8 mouse cellular contexts compared by ENCODE assay signal in the genomic region with DNA sequence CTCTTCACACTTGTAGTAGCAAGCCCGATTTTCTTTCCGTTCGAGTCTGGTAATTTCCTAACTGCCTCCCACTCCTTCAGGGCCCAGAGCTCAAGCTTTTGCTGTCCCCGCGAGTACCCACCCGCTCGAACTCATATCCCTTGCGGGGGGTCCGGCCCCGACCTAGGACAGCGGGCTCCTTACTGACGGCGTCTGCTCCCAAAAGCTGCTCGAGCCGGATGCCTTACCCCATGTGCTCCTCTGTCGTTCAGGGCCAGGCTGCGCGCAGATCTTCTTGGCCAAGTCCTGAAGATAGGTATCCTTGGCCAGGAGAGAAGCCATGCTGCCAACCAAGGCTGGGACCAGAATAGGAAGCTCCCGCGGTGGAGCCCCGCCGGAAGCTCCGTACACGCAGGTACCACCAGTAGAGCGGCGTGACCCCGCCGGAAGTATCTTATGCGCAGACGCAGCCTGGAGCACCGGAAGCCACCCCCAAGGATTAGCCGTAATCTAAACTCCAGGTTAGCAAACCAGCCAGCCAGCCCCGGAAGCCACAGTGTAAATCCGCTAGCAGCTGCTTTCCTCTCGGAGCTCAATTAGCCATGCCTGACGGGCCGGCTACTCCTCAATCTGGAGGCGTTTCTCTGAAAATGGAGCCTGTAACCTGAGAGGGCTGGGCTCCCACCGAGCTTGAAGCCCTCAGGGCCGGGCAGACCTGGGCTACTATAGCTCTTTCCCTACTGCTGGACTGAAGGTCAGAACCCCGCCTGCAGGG. TPM values are rescaled to one million over a fixed set of nuclear protein-coding genes. Genes with fewer than 3 reads are reported as not detected.
DNase-seq lines count a peak whose midpoint lies in the region; ATAC-seq and TF ChIP-seq lines count a peak whose summit lies in the region.

A gene (minus strand): TSS at position 413 of the 754 bp plus-strand sequence.

- H3K4me1 ChIP-seq in MEL (ENCODE audit: control insufficient read depth in 1 of 2, insufficient read depth in 2 of 2, low read length in 2 of 2), result peaks cover 0 to 4% of the 10 kb centered on the region in 2 experiments; a peak in 1 of 4 replicates
- peaks cover 7% of the 10 kb centered on the region for H3K4me1 ChIP-seq in cerebellum, adult 2 months (ENCODE audit: control insufficient read depth, insufficient read depth, low read length)
- peaks cover 12% of the 10 kb centered on the region for H3K4me1 ChIP-seq in forebrain, postnatal 0 days (ENCODE audit: insufficient read depth)
- H3K4me1 ChIP-seq in lung, embryonic 15.5 days, result peaks cover 25% of the 10 kb centered on the region

- no peaks in the 10 kb centered on the region for H3K27me3 ChIP-seq in MEL (ENCODE audit: control insufficient read depth in 1 of 2, insufficient read depth in 2 of 2, low read length in 2 of 2)
- no peaks in the 10 kb centered on the region for H3K27me3 ChIP-seq in cerebellum, adult 2 months (ENCODE audit: control insufficient read depth, insufficient read depth, low read length)
- no peaks in the 10 kb centered on the region for H3K27me3 ChIP-seq in forebrain, postnatal 0 days (ENCODE audit: insufficient read depth, low read length)
- H3K27me3 ChIP-seq in lung, embryonic 15.5 days, result no peaks in the 10 kb centered on the region

- ATAC-seq in forebrain, postnatal 0 days, result peak; percentile 99
- peak; percentile 92 for ATAC-seq in lung, embryonic 15.5 days (ENCODE audit: borderline replicate concordance, extremely low read depth, low FRiP score, low TSS enrichment)

- WGBS in cerebellum, adult 2 months, result under 1% methylated on average over 41 of the region's 41 CpGs
- WGBS in forebrain, postnatal 0 days, result under 1% methylated on average over 41 of the region's 41 CpGs
- whole genome bisulfite sequencing in lung, embryonic 15.5 days, result under 1% methylated on average over 41 of the region's 41 CpGs

- TF ChIP-seq POLR2A in MEL (IDR thresholded peaks at IDR 0.05; ENCODE audit: control insufficient read depth in 1 of 2, insufficient read depth in 1 of 2, low read depth in 1 of 2, low read length in 2 of 2, poor library complexity in 1 of 2), result peak; percentile 76 to 98
- TF ChIP-seq POLR2A in cerebellum, adult 2 months (IDR thresholded peaks at IDR 0.05; ENCODE audit: borderline replicate concordance, insufficient read depth, low read length), result peak; percentile 71; the same call in 1 of the 2 replicates

- H3K79me2 ChIP-seq in MEL (ENCODE audit: control insufficient read depth, insufficient read depth, low read length, poor library complexity), result peaks cover 46% of the 10 kb centered on the region

- no peak for TF ChIP-seq RAD21 in MEL (IDR thresholded peaks at IDR 0.05; ENCODE audit: low read depth, low read length)

- H3K27ac ChIP-seq in MEL (ENCODE audit: control insufficient read depth, low read depth, low read length), result peak within 1 kb of the TSS; percentile 91
- H3K27ac ChIP-seq in cerebellum, adult 2 months (ENCODE audit: insufficient read depth, low read length), result peak within 1 kb of the TSS; percentile 72
- H3K27ac ChIP-seq in forebrain, postnatal 0 days (ENCODE audit: low read depth, low read length), result peak within 1 kb of the TSS; percentile 87
- H3K27ac ChIP-seq in lung, embryonic 15.5 days, result peak within 1 kb of the TSS; percentile 84

- peak within 1 kb of the TSS; percentile 82 to 85 for H3K4me3 ChIP-seq in MEL (ENCODE audit: control insufficient read depth in 1 of 2, insufficient read depth in 1 of 2, low read depth in 2 of 2, low read length in 2 of 2)
- peak within 1 kb of the TSS; percentile 99 for H3K4me3 ChIP-seq in cerebellum, adult 2 months (replicated peaks; ENCODE audit: insufficient read depth, low read depth, low read length)
- H3K4me3 ChIP-seq in forebrain, postnatal 0 days (ENCODE audit: low read depth, low read length), result peak within 1 kb of the TSS; percentile 63
- peak within 1 kb of the TSS; percentile 90 for H3K4me3 ChIP-seq in lung, embryonic 15.5 days

- TF ChIP-seq CTCF in MEL (IDR thresholded peaks at IDR 0.05 in 2 of 3, conservative IDR thresholded peaks at IDR 0.05 in 1 of 3; ENCODE audit: control insufficient read depth in 1 of 3, insufficient read depth in 1 of 3, low read depth in 2 of 3, low read length in 3 of 3, poor library complexity in 1 of 3, severe bottlenecking in 1 of 3), result no peak
- no peak for TF ChIP-seq CTCF in cerebellum, adult 2 months (IDR thresholded peaks at IDR 0.05; ENCODE audit: borderline replicate concordance, insufficient read depth, low read depth, low read length)
- TF ChIP-seq CTCF in forebrain, postnatal 0 days (IDR thresholded peaks at IDR 0.05; ENCODE audit: low read depth), result no peak

- peak; percentile 99 for DNase-seq in MEL (ENCODE audit: low read depth, low spot score)
- DNase-seq in cerebellum, adult 2 months, result peak; percentile 95 to 97
- DNase-seq in forebrain, postnatal 0 days, result peak; percentile 97
- DNase-seq in heart, postnatal 4 days, result peak; percentile 93
- DNase-seq in layer of hippocampus, adult 8-10 months (ENCODE audit: low spot score in 2 of 2), result peak; percentile 95 to 96
- peak; percentile 95 for DNase-seq in ovary, adult 18-20 months (ENCODE audit: low spot score)
- peak; percentile 98 for DNase-seq in thymus, postnatal 0 days (ENCODE audit: low spot score)

- peak within 1 kb of the TSS; percentile 81 for H3K4me2 ChIP-seq in forebrain, postnatal 0 days (ENCODE audit: low read depth)
- H3K4me2 ChIP-seq in lung, embryonic 15.5 days, result peak within 1 kb of the TSS; percentile 70

- no peaks in the 10 kb centered on the region for H3K9me3 ChIP-seq in MEL (replicated peaks; ENCODE audit: insufficient read depth, low read length)
- H3K9me3 ChIP-seq in forebrain, postnatal 0 days (ENCODE audit: low read length), result no peaks in the 10 kb centered on the region
- no peaks in the 10 kb centered on the region for H3K9me3 ChIP-seq in lung, embryonic 15.5 days

- peak within 1 kb of the TSS; percentile 89 for H3K9ac ChIP-seq in MEL (ENCODE audit: control insufficient read depth, low read depth, low read length, poor library complexity, severe bottlenecking)
- peak within 1 kb of the TSS; percentile 77 for H3K9ac ChIP-seq in forebrain, postnatal 0 days
- H3K9ac ChIP-seq in lung, embryonic 15.5 days, result peak within 1 kb of the TSS; percentile 80

- H3K36me3 ChIP-seq in MEL (ENCODE audit: control insufficient read depth in 1 of 2, insufficient read depth in 2 of 2, low read length in 2 of 2), result peaks cover 4 to 10% of the 10 kb centered on the region in 2 experiments
- H3K36me3 ChIP-seq in forebrain, postnatal 0 days (ENCODE audit: insufficient read depth), result peaks cover 57% of the 10 kb centered on the region
- peaks cover 49% of the 10 kb centered on the region for H3K36me3 ChIP-seq in lung, embryonic 15.5 days

- TF ChIP-seq EP300 in MEL (IDR thresholded peaks at IDR 0.05; ENCODE audit: low read depth in 1 of 2, low read length in 2 of 2), result no peak; a peak in 1 of 4 replicates

TF ChIP-seq in MEL, 35 proteins besides CTCF, POLR2A, EP300 and RAD21 (continues in another document):
- TF ChIP-seq JUND (IDR thresholded peaks at IDR 0.05; ENCODE audit: low read depth, low read length) (no peak), MYB (IDR thresholded peaks at IDR 0.05; ENCODE audit: low read depth, low read length) (no peak), MAFK (IDR thresholded peaks at IDR 0.05; ENCODE audit: borderline replicate concordance, low read depth, low read length) (no peak), MAX (IDR thresholded peaks at IDR 0.05; ENCODE audit: low read length) (peak; percentile 81), GABPA (IDR thresholded peaks at IDR 0.05; ENCODE audit: low read depth, low read length) (no peak), UBTF (IDR thresholded peaks at IDR 0.05; ENCODE audit: borderline replicate concordance, insufficient read depth, low read depth, low read length) (no peak), TAL1 (IDR thresholded peaks at IDR 0.05; ENCODE audit: low read length) (no peak), KAT2A (conservative IDR thresholded peaks at IDR 0.05; ENCODE audit: low read depth, low read length) (peak; percentile 69; the same call in 1 of the 2 replicates), POLR2AphosphoS5 (IDR thresholded peaks at IDR 0.05; ENCODE audit: borderline replicate concordance, low read depth, low read length) (no peak), E2F4 (IDR thresholded peaks at IDR 0.05; ENCODE audit: borderline replicate concordance, low read depth, low read length) (no peak), TCF12 (IDR thresholded peaks at IDR 0.05; ENCODE audit: low read depth, low read length) (peak; percentile 56; the same call in 1 of the 2 replicates), USF2 (IDR thresholded peaks at IDR 0.05; ENCODE audit: borderline replicate concordance in 1 of 2, insufficient read depth in 1 of 2, low read depth in 1 of 2, low read length in 2 of 2) (no peak), ZNF384 (IDR thresholded peaks at IDR 0.05; ENCODE audit: low read depth, low read length) (no peak), NELFE (IDR thresholded peaks at IDR 0.05; ENCODE audit: low read depth, low read length) (peak; percentile 91), CHD2 (IDR thresholded peaks at IDR 0.05; ENCODE audit: low read length) (no peak), HCFC1 (IDR thresholded peaks at IDR 0.05; ENCODE audit: low read depth, low read length) (peak; percentile 93), NRF1 (IDR thresholded peaks at IDR 0.05; ENCODE audit: insufficient read depth, low read depth, low read length, poor library complexity, severe bottlenecking) (peak; percentile 87), BHLHE40 (IDR thresholded peaks at IDR 0.05; ENCODE audit: borderline replicate concordance, low read depth, low read length) (0 out of 2 replicates have a peak, but pooled peaks have one; percentile 0), MXI1 (IDR thresholded peaks at IDR 0.05; ENCODE audit: low read depth, low read length) (peak; percentile 93), MAZ (IDR thresholded peaks at IDR 0.05; ENCODE audit: low read depth, low read length) (peak; percentile 56), ZMIZ1 (IDR thresholded peaks at IDR 0.05; ENCODE audit: low read depth, low read length) (peak; percentile 85), USF1 (IDR thresholded peaks at IDR 0.05; ENCODE audit: low read depth, low read length) (peak; percentile 63)

RNA-seq across cellular contexts. Expression of the gene that starts here (rescaled TPM):
- 52.2 and 65.9 TPM in 2 replicates for total RNA-seq in MEL (2012; rRNA removed)
- polyA plus RNA-seq in MEL (2012; ENCODE audit: insufficient read depth in 1 of 2, insufficient read length in 2 of 2, low read depth in 1 of 2, low replicate concordance in 2 of 2, missing spikeins in 1 of 2), result 10 to 100 TPM in 1 of 2 experiments, not detected in 1; 61.8 TPM
- 24.0 and 25.2 TPM in 2 replicates for polyA plus RNA-seq in cerebellum, adult 2 months (2012; rRNA removed)
- total RNA-seq in forebrain, postnatal 0 days (2014; rRNA removed), result 25.9 and 33.6 TPM in 2 replicates
- 18.9 and 22.2 TPM in 2 replicates for polyA plus RNA-seq in forebrain, postnatal 0 days (2015; fragmentation: Nextera tagmentation; extraction: Ambion mirVana)
- total RNA-seq in heart, postnatal 4 days (2021), result 10 to 100 TPM; 14.7 to 15.7 TPM
- 10 to 100 TPM; 21.4 to 29.3 (median 22.9) TPM for total RNA-seq in layer of hippocampus, adult 8-10 months (2022)
- 26.2 and 27.3 TPM in 2 replicates for polyA plus RNA-seq in lung, embryonic 15.5 days (2015; fragmentation: Nextera tagmentation; extraction: Ambion mirVana)
- polyA plus RNA-seq in thymus, postnatal 0 days (2015; fragmentation: Nextera tagmentation; extraction: Ambion mirVana), result 31.4 and 31.6 TPM in 2 replicates

Comparison
In these comparisons a context has a peak if more than half of its experiments do, and no peak if none do; other contexts are left out.
1. Peak in every context shown above with its lines: DNase-seq, ATAC-seq, H3K4me3 ChIP-seq and H3K27ac ChIP-seq.